Mouse (Mus musculus) frontal cortex, postnatal 14 days (tissue): Measurements from ENCODE around the gene Ttll7.

Experiments
- DNase-seq, 2 experiments: peaks; one replicate each; pipeline ENCODE4 v3.0.0; 2022; ENCODE audit warnings: low spot score in 2 of 2

The Ttll7 gene

GRCm38 (mm10) chr3:146913107-146913506 is 60.9 kb downstream of the Ttll7 start:
- no peak for DNase-seq

GRCm38 (mm10) chr3:146914798-146915197 is 62.6 kb downstream of the Ttll7 start:
- DNase-seq: peak; percentile 42 to 78

GRCm38 (mm10) chr3:146917891-146918290 is 65.7 kb downstream of the Ttll7 start:
- DNase-seq: no peak

- peak; percentile 39 to 41 for DNase-seq
Measured at GRCm38 (mm10) chr3:146918323-146918722, 66.2 kb downstream of the Ttll7 start.

GRCm38 (mm10) chr3:146927311-146928015 is 75.3 kb downstream of the Ttll7 start:
- no peak for DNase-seq

- no peak for DNase-seq
Measured at GRCm38 (mm10) chr3:146928141-146928540, 76.0 kb downstream of the Ttll7 start.

GRCm38 (mm10) chr3:146929011-146929410 is 76.8 kb downstream of the Ttll7 start:
- DNase-seq: no peak

GRCm38 (mm10) chr3:146931190-146931589 is 79.0 kb downstream of the Ttll7 start:
- no peak for DNase-seq

GRCm38 (mm10) chr3:146932506-146932905 is 80.3 kb downstream of the Ttll7 start:
- no peak for DNase-seq

GRCm38 (mm10) chr3:146936888-146937287 is 84.7 kb downstream of the Ttll7 start:
- no peak for DNase-seq

GRCm38 (mm10) chr3:146939391-146940250 is 87.5 kb downstream of the Ttll7 start:
- no peak for DNase-seq

- DNase-seq: no peak
Measured at GRCm38 (mm10) chr3:146943101-146943500, 90.9 kb downstream of the Ttll7 start.

GRCm38 (mm10) chr3:146945342-146945741 is 93.2 kb downstream of the Ttll7 start:
- DNase-seq: no peak

- DNase-seq: peak; percentile 49 to 68
Measured at GRCm38 (mm10) chr3:146945887-146946286, 93.7 kb downstream of the Ttll7 start.

- DNase-seq: no peak
Measured at GRCm38 (mm10) chr3:146946641-146947040, 94.5 kb downstream of the Ttll7 start.

- DNase-seq: no peak
Measured at GRCm38 (mm10) chr3:146956792-146957191, 104.6 kb downstream of the Ttll7 start.

- DNase-seq: no peak
Measured at GRCm38 (mm10) chr3:146962838-146963237, 110.7 kb downstream of the Ttll7 start.

- DNase-seq: no peak
Measured at GRCm38 (mm10) chr3:146964384-146964783, 112.2 kb downstream of the Ttll7 start.

- no peak for DNase-seq
Measured at GRCm38 (mm10) chr3:146967242-146967641, 115.1 kb downstream of the Ttll7 start.

GRCm38 (mm10) chr3:146967834-146968233 is 115.7 kb downstream of the Ttll7 start:
- no peak for DNase-seq

GRCm38 (mm10) chr3:146978272-146978671 is 126.1 kb downstream of the Ttll7 start:
- no peak for DNase-seq

- peak; percentile 28 to 48 for DNase-seq
Measured at GRCm38 (mm10) chr3:146993834-146994669, 141.9 kb downstream of the Ttll7 start.
